Mouse (Mus musculus) heart, adult 2 months (tissue): Measurements from ENCODE around the gene Slc52a3.
A peak's percentile ranks its signal among the peaks of the same experiment; 100 is the strongest.

Experiments
- CTCF ChIP-seq: fragments of 200-600 bp; IDR thresholded peaks from 2 replicates; pipeline ENCODE4 v1.8.1; 2022; ENCODE audit warnings: antibody characterized with exemption, mild to moderate bottlenecking, moderate library complexity
- EP300 ChIP-seq: fragments of 200-500 bp; IDR thresholded peaks from 2 replicates; pipeline ENCODE4 v1.6.1; 2011; ENCODE audit warnings: low read depth, low read length, control low read depth; ENCODE audit not compliant: insufficient read depth
- POLR2A ChIP-seq: fragments of 200-500 bp; IDR thresholded peaks from 2 replicates; pipeline ENCODE4 v1.6.1; 2011; ENCODE audit warnings: mild to moderate bottlenecking, low read depth, low read length, control low read depth; ENCODE audit not compliant: insufficient read depth

GRCm38 (mm10) chr2:151970191-151971172 lies 25.8 kb upstream of the Slc52a3 start:
- TF ChIP-seq CTCF, result no peak
- peak; percentile 54; the same call in 1 of the 2 replicates for TF ChIP-seq EP300
- TF ChIP-seq POLR2A, result peak; percentile 97
